Mouse (Mus musculus): ENCODE measurements around the gene Cacna1b. TPM values are rescaled to one million over a fixed set of nuclear protein-coding genes. Genes with fewer than 3 reads are reported as not detected.

Gene Cacna1b
- polyA plus RNA-seq, 1 experiment, result not detected

DNA sequence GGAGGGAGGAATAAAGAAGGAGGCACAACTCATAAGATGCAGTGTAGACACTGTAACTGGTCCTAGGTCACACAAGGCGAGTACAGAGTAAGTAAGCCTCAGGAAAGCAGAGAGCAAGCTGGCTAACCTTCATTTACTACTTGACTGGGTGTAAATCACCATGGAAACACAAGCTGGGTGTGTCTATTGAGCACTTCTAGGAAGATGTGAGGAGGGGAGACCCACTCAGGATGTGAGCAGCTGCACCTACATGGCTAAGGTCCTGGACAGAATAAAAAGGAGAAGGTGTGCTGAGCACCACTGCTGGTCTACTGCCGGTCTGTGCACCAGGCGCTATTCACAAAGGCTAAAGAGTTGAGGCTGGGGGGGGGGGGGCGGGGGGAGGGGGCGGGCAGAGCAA, 13.9 kb upstream of the Cacna1b start:
- Histone ChIP-seq H3K4me1 (ENCODE audit: control insufficient read depth, insufficient read depth, low read length) (peaks cover 5% of the 10 kb centered on the region), H3K4me3 (ENCODE audit: insufficient read depth, low read depth, low read length) (no peak overlapping the region), H3K27ac (ENCODE audit: insufficient read depth, low read depth, low read length) (no peak overlapping the region)
- TF ChIP-seq POLR2A (IDR thresholded peaks at IDR 0.05; ENCODE audit: insufficient read depth, low read depth, low read length) (no peak), CTCF (IDR thresholded peaks at IDR 0.05; ENCODE audit: insufficient read depth, low read depth, low read length) (no peak)
- WGBS, result 25% methylated on average over 4 of the region's 5 CpGs

DNA sequence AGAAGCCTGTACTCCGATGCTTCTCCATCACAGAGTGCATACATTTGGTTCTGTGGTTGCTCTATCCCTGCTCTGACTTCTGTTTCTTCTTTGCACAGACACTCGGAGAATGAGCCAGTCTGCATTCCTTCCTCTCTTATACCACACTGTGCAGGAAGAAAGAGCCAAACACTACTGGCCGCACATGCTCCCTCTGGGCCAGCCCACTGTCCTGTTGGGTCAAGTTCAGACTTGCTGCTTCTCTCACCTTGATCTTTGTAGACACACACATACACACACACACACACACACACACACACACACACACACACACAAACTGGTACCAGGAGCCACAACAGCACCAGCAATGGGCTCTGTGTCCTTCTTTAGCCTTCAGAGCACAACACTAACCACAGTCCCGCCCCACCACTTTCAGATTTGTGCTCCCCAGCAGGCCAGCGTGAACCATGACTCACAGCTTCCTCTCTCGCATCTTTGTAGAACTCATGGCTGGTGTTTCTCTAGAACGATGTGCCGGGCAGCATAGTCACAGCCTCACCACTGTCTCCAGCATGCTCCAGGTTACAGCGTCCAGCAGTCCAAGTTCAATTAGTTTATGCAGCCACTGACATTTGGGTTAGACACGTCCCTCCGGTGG, 13.1 kb upstream of the Cacna1b start:
- H3K4me3 ChIP-seq (ENCODE audit: insufficient read depth, low read depth, low read length), result no peak overlapping the region
- peaks cover 5% of the 10 kb centered on the region for H3K4me1 ChIP-seq (ENCODE audit: control insufficient read depth, insufficient read depth, low read length)
- TF ChIP-seq POLR2A (IDR thresholded peaks at IDR 0.05; ENCODE audit: insufficient read depth, low read depth, low read length) (no peak), CTCF (IDR thresholded peaks at IDR 0.05; ENCODE audit: insufficient read depth, low read depth, low read length) (no peak)
- no peak overlapping the region for H3K27ac ChIP-seq (ENCODE audit: insufficient read depth, low read depth, low read length)
- WGBS, result 66% methylated on average over 11 of the region's 11 CpGs

DNA sequence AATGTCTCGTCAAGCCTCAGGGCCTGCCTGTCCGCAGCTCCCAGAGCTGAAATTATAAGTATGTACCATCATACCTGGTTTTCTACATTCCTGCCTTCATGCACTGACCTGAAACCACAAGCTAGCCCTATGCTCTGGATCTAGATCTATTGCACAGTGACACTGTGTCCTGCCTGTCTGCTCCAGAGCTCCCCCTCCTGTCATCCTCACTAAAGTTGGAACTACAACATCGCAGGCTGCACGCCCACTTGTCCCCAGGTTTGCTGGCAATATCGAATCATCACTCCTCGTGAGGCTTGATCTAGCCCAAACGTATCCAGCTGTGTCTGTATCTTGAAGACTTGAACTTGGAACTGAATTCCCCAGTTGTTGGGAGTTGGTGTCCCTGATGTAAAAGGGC, 11.9 kb upstream of the Cacna1b start:
- TF ChIP-seq POLR2A (IDR thresholded peaks at IDR 0.05; ENCODE audit: insufficient read depth, low read depth, low read length) (no peak), CTCF (IDR thresholded peaks at IDR 0.05; ENCODE audit: insufficient read depth, low read depth, low read length) (no peak)
- Histone ChIP-seq H3K4me1 (ENCODE audit: control insufficient read depth, insufficient read depth, low read length) (peaks cover 5% of the 10 kb centered on the region), H3K4me3 (ENCODE audit: insufficient read depth, low read depth, low read length) (no peak overlapping the region), H3K27ac (ENCODE audit: insufficient read depth, low read depth, low read length) (no peak overlapping the region)
- WGBS, result 73% methylated on average over 7 of the region's 7 CpGs

DNA sequence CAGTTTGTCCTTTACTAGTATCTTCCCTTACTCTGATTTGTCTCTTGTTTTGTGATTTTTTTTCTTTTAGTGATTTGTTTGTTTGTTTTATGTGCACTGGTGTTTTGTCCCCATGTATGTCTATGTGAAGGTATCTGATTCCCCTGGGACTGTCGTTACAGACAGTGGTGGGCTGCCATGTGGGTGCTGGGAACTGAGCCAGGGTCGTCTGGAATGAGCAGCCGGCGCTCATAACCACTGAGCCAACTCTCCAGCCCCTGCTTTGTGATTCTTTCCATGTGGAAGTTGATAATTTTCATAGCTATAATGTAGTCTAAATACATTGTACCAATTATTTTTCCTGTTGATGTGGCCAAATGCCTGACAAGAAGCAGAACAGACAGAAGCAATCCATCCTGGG, 7.9 kb upstream of the Cacna1b start:
- Histone ChIP-seq H3K4me1 (ENCODE audit: control insufficient read depth, insufficient read depth, low read length) (no peaks in the 10 kb centered on the region), H3K27ac (ENCODE audit: insufficient read depth, low read depth, low read length) (no peak overlapping the region), H3K4me3 (ENCODE audit: insufficient read depth, low read depth, low read length) (no peak overlapping the region)
- TF ChIP-seq CTCF (IDR thresholded peaks at IDR 0.05; ENCODE audit: insufficient read depth, low read depth, low read length), result no peak
- TF ChIP-seq POLR2A (IDR thresholded peaks at IDR 0.05; ENCODE audit: insufficient read depth, low read depth, low read length), result no peak
- WGBS, result 62% methylated on average over 4 of the region's 4 CpGs

DNA sequence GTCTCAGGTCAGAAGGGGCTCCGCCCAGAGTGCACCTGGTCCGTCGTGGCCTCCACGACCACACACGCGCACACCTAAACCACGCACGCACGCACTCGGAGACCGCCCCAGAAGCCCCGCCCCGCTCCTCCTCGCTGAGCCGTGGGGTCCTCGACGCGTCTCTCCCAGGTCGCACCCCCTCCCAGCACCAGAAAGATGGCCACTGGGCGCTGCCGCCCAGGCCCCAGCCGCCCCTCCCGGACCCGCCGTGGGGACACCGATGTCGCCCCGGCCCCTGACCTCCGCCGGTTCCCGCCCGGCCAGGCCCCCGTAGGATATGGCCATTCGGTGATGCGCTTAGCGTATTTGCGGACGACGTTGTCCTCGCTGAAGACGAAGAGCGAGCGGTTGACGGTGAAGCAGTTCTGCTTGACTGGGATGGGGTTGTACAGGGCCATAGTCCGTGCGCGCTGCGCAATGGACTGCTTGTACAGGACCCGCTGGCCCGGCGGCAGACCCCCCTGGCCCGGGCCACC, 449 bp downstream of the Cacna1b start:
- no peak for TF ChIP-seq POLR2A (IDR thresholded peaks at IDR 0.05; ENCODE audit: insufficient read depth, low read depth, low read length)
- TF ChIP-seq CTCF (IDR thresholded peaks at IDR 0.05; ENCODE audit: insufficient read depth, low read depth, low read length), result no peak
- Histone ChIP-seq H3K4me3 (ENCODE audit: insufficient read depth, low read depth, low read length) (peak overlapping the region; percentile 68), H3K4me1 (ENCODE audit: control insufficient read depth, insufficient read depth, low read length) (peaks cover 20% of the 10 kb centered on the region), H3K27ac (ENCODE audit: insufficient read depth, low read depth, low read length) (no peak overlapping the region)
- under 1% methylated on average over 52 of the region's 52 CpGs for WGBS

DNA sequence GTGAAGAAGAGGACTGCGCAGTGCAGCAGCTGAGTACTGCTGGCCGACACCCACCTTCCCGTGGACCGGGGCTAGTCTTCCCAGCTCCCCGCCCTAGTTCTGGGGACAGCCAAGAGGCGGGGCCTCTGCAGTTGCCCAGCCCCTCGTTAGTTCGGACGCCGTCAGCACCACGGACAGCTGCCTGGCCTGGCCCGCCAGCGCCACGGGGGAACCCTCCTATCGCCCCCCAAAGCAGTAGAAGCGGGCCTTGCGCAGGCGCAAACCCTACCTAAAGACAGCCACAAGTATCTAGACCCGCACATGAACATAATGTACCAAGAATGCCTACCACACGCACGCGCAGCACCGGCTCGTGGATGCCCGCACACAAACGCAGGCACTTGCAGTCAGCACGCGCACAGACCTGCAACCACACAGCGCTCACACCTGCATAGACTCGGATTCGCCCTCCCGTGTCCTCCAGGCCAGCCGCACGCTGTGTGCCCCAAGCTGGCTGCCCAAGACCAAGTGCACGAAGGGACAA, 968 bp downstream of the Cacna1b start:
- WGBS, result under 1% methylated on average over 35 of the region's 35 CpGs
- peaks cover 20% of the 10 kb centered on the region for H3K4me1 ChIP-seq (ENCODE audit: control insufficient read depth, insufficient read depth, low read length)
- TF ChIP-seq POLR2A (IDR thresholded peaks at IDR 0.05; ENCODE audit: insufficient read depth, low read depth, low read length) (no peak), CTCF (IDR thresholded peaks at IDR 0.05; ENCODE audit: insufficient read depth, low read depth, low read length) (no peak)
- peak overlapping the region; percentile 68 for H3K4me3 ChIP-seq (ENCODE audit: insufficient read depth, low read depth, low read length)
- H3K27ac ChIP-seq (ENCODE audit: insufficient read depth, low read depth, low read length), result no peak overlapping the region

DNA sequence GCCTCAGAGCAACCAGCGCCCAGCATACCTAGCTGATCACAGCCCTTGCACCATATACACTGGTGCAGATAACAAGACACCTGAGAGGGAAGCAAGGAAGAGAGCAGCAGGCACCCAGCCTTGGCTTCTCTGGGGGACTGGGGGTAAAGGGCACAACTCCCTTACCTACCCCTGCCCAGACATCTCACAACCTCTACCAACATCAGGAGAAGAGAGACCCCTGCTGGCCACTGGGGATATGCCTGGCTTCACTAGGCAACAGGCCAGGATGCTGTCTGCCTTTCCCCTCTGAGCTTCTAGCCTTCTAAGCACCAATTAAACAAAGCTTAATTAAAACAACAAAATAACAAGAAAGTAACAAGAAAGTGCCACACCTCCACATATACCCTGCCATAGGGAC, 7.7 kb downstream of the Cacna1b start:
- H3K27ac ChIP-seq (ENCODE audit: insufficient read depth, low read depth, low read length), result no peak overlapping the region
- TF ChIP-seq CTCF (IDR thresholded peaks at IDR 0.05; ENCODE audit: insufficient read depth, low read depth, low read length) (peak; percentile 66), POLR2A (IDR thresholded peaks at IDR 0.05; ENCODE audit: insufficient read depth, low read depth, low read length) (no peak)
- 100% methylated on average over 1 of the region's 1 CpGs for WGBS
- peaks cover 16% of the 10 kb centered on the region for H3K4me1 ChIP-seq (ENCODE audit: control insufficient read depth, insufficient read depth, low read length)
- no peak overlapping the region for H3K4me3 ChIP-seq (ENCODE audit: insufficient read depth, low read depth, low read length)

DNA sequence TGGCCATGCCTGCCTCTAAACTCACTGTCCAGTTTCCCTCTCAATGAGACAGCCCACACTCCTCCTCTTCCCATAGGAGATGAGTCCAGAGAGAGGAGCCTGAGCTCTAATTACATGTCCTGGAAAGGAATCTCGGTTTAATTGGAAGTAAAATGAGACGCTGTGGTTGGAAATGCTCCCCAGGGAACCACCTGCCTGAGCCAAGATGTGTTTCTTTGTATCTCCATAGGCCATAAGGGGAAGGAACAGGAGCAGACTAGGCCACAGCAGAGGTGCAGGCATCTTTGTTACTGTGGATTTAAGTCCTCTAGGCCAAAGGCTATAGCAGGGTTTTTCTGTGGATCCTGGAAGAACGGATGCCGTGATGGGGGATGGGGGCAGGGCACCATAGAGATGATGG, 10.4 kb downstream of the Cacna1b start:
- Histone ChIP-seq H3K27ac (ENCODE audit: insufficient read depth, low read depth, low read length) (no peak overlapping the region), H3K4me1 (ENCODE audit: control insufficient read depth, insufficient read depth, low read length) (peaks cover 9% of the 10 kb centered on the region; the same call in 1 of the 2 replicates), H3K4me3 (ENCODE audit: insufficient read depth, low read depth, low read length) (no peak overlapping the region)
- no peak for TF ChIP-seq POLR2A (IDR thresholded peaks at IDR 0.05; ENCODE audit: insufficient read depth, low read depth, low read length)
- no peak for TF ChIP-seq CTCF (IDR thresholded peaks at IDR 0.05; ENCODE audit: insufficient read depth, low read depth, low read length)
- WGBS, result 54% methylated on average over 4 of the region's 4 CpGs

DNA sequence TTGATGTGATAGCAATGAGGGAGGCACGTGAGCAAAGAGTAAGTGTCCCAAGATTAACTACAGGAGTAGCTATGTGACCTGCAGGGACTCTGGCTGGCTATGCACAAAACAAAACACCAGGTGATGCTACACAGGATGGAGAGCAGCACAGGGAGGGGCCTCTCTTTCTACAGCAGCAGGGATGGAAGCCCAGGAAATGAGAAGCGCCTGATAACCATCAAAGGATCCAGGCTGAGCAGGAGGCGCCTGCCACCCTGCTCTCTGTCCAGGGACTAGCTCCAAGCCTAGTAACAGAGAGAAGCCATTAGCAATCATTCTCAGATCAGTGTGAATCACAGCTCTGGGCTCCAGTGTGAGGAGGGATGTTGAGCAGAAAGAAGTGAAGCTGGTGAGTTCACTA, 12.9 kb downstream of the Cacna1b start:
- 86% methylated on average over 3 of the region's 3 CpGs for WGBS
- Histone ChIP-seq H3K4me3 (ENCODE audit: insufficient read depth, low read depth, low read length) (no peak overlapping the region), H3K4me1 (ENCODE audit: control insufficient read depth, insufficient read depth, low read length) (peaks cover 7% of the 10 kb centered on the region; the same call in 1 of the 2 replicates), H3K27ac (ENCODE audit: insufficient read depth, low read depth, low read length) (no peak overlapping the region)
- TF ChIP-seq CTCF (IDR thresholded peaks at IDR 0.05; ENCODE audit: insufficient read depth, low read depth, low read length), result no peak
- TF ChIP-seq POLR2A (IDR thresholded peaks at IDR 0.05; ENCODE audit: insufficient read depth, low read depth, low read length), result no peak
